Mouse (Mus musculus) embryonic facial prominence, embryonic 14.5 days (tissue): Measurements from ENCODE around the gene Zscan10. TPM values are rescaled to one million over a fixed set of nuclear protein-coding genes. Genes with fewer than 3 reads are reported as not detected.
A peak's percentile ranks its signal among the peaks of the same experiment; 100 is the strongest.

Experiments used
- ATAC-seq: fragments of 200-750 bp; cut with Nextera tagmentation; 2 replicates; pipeline ENCODE4 v1.8.0; 2017; ENCODE audit warnings: low read depth, moderate number of reproducible peaks, moderate TSS enrichment
- DNase-seq: peaks from one replicate; pipeline ENCODE4 v3.0.0-alpha.2; 2015; ENCODE audit warnings: low spot score
- H3K27ac ChIP-seq: fragments of 300-500 bp; sonication (generic); replicated peaks from 2 replicates; pipeline ENCODE4 v1.5.1; 2014; ENCODE audit warnings: low read depth, mild to moderate bottlenecking, low read length, moderate library complexity
- H3K27me3 ChIP-seq: fragments of 300-500 bp; sonication (generic); replicated peaks from 2 replicates; pipeline ENCODE4 v1.6.1; 2014; ENCODE audit warnings: low read length; ENCODE audit not compliant: control insufficient read depth, insufficient read depth
- H3K36me3 ChIP-seq: fragments of 300-500 bp; sonication (generic); 2 replicates; pipeline ENCODE4 v1.6.1; 2014; ENCODE audit warnings: low read length, mixed read lengths; ENCODE audit not compliant: control insufficient read depth, insufficient read depth
- H3K4me1 ChIP-seq: fragments of 300-500 bp; sonication (generic); 2 replicates; pipeline ENCODE4 v1.6.1; 2014; ENCODE audit warnings: antibody characterized with exemption, low read length; ENCODE audit not compliant: control insufficient read depth, insufficient read depth
- H3K4me2 ChIP-seq: fragments of 300-500 bp; sonication (generic); 2 replicates; pipeline ENCODE4 v1.6.1; 2014; ENCODE audit warnings: low read depth, mild to moderate bottlenecking, low read length, moderate library complexity, mixed read lengths
- H3K4me3 ChIP-seq: fragments of 300-500 bp; sonication (generic); 2 replicates; pipeline ENCODE4 v1.5.1; 2014; ENCODE audit warnings: low read depth, mild to moderate bottlenecking, low read length
- H3K9ac ChIP-seq: fragments of 300-500 bp; sonication (generic); 2 replicates; pipeline ENCODE4 v1.6.1; 2014; ENCODE audit warnings: low read depth, mild to moderate bottlenecking, low read length, moderate library complexity, mixed read lengths
- H3K9me3 ChIP-seq: fragments of 300-500 bp; sonication (generic); 2 replicates; pipeline ENCODE4 v1.6.1; 2016; ENCODE audit warnings: low read length; ENCODE audit not compliant: control insufficient read depth
- WGBS: fragments of 180-500 bp; shearing (Covaris S2); extraction: QIAGEN DNeasy Blood & Tissue Kit; methylation state at CpG from one replicate; pipeline ENCODE4 v1.1.7; 2014; 5-methylcytosine and 5-hydroxymethylcytosine counted together
- polyA plus RNA-seq: library from polyadenylated mRNA; unstranded; fragments of >200 nt; fragmentation: Nextera tagmentation; extraction: Ambion mirVana; gene quantifications from 2 replicates; pipeline ENCODE4 v1.2.1, GENCODE M21; 2014

The Zscan10 gene
- polyA plus RNA-seq, 1 experiment from 2014 or later: 0.14 TPM

DNA sequence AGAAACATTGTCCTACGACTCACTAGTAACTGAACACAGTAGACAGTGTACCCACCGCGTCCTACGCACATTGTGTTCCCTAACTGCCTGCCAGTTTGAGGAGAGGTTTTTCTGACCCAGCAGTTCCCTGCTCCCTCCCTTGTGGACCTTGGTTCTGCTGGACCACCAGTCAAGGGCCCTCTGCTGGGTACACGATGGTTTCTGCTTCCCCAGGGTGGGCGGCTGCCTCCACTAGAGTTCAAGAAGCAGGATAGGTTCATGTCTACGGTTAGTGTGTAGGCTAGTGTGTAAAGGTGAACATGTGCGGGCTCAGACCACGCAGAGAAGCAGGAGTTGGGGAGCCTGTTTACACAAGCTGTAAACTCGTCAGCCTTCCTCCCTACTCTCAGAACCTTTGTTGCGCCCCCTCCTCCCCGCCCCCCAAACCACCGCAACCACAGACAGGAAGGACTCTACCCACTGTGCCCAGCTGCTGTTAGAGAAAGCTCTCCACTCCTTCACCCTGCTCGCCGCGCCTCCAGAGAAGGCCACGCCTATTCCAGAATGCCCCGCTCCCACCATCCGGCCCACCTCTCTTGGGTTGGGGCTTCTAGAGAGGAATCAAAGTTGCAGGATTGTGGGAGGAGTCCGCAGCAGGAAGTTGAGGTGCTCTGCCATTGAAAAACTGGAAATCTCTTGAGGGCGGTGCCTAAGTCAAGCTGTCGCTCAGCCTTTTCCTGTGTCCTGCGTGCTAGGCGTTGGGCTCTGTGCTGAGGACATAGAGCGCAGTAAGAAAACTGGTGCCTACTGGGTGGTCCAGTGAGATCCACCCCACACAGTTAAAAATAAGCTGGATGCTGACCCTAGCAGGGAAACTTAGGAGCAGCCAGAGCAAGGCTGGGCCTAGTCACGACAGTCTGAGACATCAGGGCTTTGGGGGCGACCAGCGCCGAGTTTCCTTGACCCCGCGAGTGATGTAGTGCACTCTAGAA lies 1.8 kb upstream of the Zscan10 start, which contains the start of gene Zfp13:
TSS of gene Zfp13 (minus strand) at position 906 of the 971 bp plus-strand sequence.
- H3K4me3 ChIP-seq: peak within 1 kb of the TSS; percentile 34
- H3K36me3 ChIP-seq: no peaks in the 10 kb centered on the region
- WGBS: 7% methylated on average over 30 of the region's 31 CpGs
- DNase-seq (peak; percentile 98), ATAC-seq (peak; percentile 98)
- no peaks in the 10 kb centered on the region; the same call in 1 of the 2 replicates for H3K4me1 ChIP-seq
- H3K9me3 ChIP-seq: no peaks in the 10 kb centered on the region
- H3K4me2 ChIP-seq: peak within 1 kb of the TSS; percentile 61
- peak within 1 kb of the TSS; percentile 82 for H3K27ac ChIP-seq
- no peaks in the 10 kb centered on the region for H3K27me3 ChIP-seq
- H3K9ac ChIP-seq: peak within 1 kb of the TSS; percentile 59

DNA sequence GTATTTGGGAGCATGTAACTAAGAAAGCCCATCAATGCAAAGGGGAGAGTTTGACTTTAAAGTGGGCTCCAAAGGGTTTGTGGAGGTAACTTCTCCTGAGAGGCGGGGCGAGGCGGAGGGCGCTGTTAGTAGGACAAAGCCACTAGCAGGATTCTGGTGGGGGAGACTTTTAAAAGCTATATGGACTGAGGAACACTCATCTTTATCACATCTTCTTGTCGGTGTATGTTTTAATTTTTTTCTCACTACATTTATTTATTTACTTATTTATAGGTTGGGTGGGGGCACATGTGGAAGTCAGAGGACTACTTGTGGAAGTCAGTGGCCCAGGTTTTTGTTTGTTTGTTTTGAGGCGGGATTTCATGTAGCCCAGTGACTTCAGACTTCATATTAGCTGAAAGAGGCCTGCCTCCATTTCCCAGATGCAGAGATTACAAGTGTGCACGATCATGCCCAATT lies 1.0 kb upstream of the Zscan10 start:
- 46% methylated on average over 7 of the region's 7 CpGs for WGBS

DNA sequence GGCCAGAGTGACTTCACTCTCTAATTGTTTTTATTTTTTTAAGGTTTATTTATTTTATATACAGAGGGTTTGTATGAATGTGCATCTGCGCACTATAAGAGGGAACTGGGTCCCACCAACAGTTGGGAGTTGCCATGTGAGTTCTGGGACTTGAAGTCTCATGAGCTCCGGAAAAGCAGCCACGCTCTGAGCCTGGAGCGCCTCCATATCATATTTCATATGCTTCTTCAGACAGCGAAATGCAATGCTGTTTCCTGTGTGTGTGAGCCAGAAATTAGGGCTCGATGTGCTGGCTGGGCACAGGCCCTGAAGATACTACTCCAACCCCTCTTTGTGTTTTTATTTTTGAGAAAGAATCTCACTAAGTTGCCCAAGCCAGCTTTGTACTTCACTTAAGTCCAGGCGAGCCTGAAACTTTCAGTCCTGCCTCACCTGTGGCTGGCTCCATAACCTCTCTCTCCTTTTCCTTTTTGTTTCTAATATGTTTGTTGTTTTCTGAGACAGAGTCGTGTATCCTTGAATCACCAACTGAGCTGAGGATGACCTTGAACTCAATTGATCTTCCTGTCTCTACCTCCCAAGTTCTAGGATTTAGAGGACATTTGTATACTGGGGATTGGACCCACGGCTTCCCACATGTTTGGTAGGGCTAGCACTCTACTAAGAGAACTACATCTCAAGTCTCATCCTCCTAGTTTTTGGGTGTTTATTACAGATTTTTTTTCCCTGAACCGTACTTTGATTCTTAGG lies 1.4 kb downstream of the Zscan10 start:
- Histone ChIP-seq H3K27ac (no peak overlapping the region), H3K9ac (no peak overlapping the region), H3K27me3 (no peaks in the 10 kb centered on the region), H3K36me3 (no peaks in the 10 kb centered on the region), H3K9me3 (no peaks in the 10 kb centered on the region), H3K4me2 (no peak overlapping the region), H3K4me1 (no peaks in the 10 kb centered on the region; the same call in 1 of the 2 replicates), H3K4me3 (no peak overlapping the region)
- DNase-seq (peak; percentile 68), ATAC-seq (no peak)
- WGBS: 26% methylated on average over 10 of the region's 10 CpGs

More for the DNA sequence above, 1.0 kb upstream of the Zscan10 start:
- Histone ChIP-seq H3K9me3 (no peaks in the 10 kb centered on the region), H3K27me3 (no peaks in the 10 kb centered on the region), H3K27ac (peak overlapping the region; percentile 82), H3K4me1 (no peaks in the 10 kb centered on the region; the same call in 1 of the 2 replicates), H3K4me2 (peak overlapping the region; percentile 61), H3K36me3 (no peaks in the 10 kb centered on the region), H3K9ac (peak overlapping the region; percentile 58), H3K4me3 (peak overlapping the region; percentile 34)
- ATAC-seq: no peak
- no peak for DNase-seq

DNA sequence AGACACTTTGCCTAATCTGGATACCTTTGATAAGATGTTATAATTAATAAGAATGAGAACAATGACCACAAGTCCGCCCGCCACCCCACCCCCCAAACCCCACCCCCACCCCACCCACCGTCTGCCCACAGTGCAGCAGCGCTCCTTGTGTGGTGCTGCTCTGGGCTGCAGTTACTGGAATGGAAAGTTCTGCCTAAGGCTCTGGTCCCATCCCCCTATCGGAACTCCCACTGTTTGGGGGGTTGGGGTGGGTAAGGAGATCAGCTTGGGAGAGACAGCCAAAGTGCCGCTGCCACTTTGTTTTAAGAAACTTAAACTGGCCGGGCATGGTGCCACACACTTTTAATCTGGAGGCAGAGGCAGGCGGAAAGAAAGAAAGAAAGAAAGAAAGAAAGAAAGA lies 2.4 kb downstream of the Zscan10 start:
- Histone ChIP-seq H3K4me2 (no peak overlapping the region), H3K27ac (no peak overlapping the region), H3K4me3 (no peak overlapping the region), H3K36me3 (no peaks in the 10 kb centered on the region), H3K27me3 (no peaks in the 10 kb centered on the region), H3K4me1 (no peaks in the 10 kb centered on the region; the same call in 1 of the 2 replicates), H3K9ac (no peak overlapping the region), H3K9me3 (no peaks in the 10 kb centered on the region)
- ATAC-seq: no peak
- 25% methylated on average over 8 of the region's 8 CpGs for WGBS
- DNase-seq: peak; percentile 32

DNA sequence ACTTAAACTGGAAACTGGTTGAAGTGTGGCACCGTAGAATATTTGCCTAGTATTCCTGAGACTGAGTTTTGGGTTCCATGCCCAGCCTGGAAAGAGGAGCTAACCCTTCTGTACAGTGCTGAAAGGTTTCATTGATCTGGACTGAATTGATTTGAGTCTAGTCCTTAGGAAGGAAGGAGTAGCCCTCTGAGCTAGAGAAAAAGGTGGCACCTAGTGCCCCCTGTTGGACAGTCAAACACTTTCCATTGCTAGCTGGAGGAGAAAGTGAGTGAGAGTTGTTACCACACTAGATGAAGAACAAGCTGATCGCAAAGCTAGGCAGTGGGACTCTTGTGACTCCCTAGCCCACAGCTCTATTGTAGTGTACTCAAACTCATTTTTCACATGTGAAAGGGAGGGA lies 2.9 kb downstream of the Zscan10 start:
- Histone ChIP-seq H3K9ac (no peak overlapping the region), H3K27ac (no peak overlapping the region), H3K27me3 (no peaks in the 10 kb centered on the region), H3K36me3 (no peaks in the 10 kb centered on the region), H3K4me3 (no peak overlapping the region), H3K9me3 (no peaks in the 10 kb centered on the region), H3K4me1 (no peaks in the 10 kb centered on the region; the same call in 1 of the 2 replicates), H3K4me2 (no peak overlapping the region)
- ATAC-seq (no peak), DNase-seq (peak; percentile 41)
- WGBS: 60% methylated on average over 2 of the region's 2 CpGs

DNA sequence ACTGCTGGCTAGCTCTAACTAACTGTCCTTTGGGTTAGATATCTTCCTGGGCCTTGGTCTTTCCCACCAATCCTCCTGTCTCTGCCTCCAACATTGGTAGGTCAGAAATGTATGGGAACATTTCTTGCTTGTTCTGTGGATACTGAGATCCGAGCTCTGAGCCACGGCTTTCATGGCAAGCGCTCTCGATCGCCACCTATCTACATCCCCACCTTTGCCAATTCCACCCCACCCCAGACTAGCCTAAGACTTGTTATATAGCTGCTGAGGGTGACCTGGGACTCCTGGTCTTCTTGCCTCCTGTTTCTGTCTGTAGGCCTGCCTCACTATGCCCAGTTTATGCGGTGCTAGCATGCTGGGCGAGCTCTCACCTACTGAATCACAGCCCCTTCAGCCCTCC lies 3.7 kb downstream of the Zscan10 start:
- Histone ChIP-seq H3K4me2 (no peak overlapping the region), H3K36me3 (no peaks in the 10 kb centered on the region), H3K27ac (no peak overlapping the region), H3K27me3 (no peaks in the 10 kb centered on the region), H3K4me3 (no peak overlapping the region), H3K9ac (no peak overlapping the region), H3K4me1 (no peaks in the 10 kb centered on the region; the same call in 1 of the 2 replicates), H3K9me3 (no peaks in the 10 kb centered on the region)
- WGBS: 81% methylated on average over 7 of the region's 7 CpGs
- no peak for DNase-seq
- no peak for ATAC-seq

DNA sequence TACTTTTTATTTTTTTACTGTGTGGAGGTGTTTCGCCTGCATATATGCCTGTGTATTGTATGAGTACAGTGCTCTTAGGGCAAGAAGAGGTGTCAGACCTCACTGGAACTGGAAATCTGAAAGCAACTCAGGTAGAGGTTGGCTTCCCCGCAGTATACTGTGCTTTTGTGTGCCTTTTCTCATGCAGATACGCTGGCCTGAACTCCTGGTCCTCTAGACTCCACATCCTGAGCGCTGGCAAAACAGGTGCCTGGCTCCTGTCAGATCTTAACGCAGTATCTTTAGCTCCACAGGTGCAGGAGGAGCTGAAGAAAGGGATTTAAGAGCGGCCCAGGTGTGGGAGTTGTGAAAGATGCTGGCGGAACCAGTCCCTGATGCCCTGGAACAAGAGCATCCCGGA lies 4.6 kb downstream of the Zscan10 start:
- H3K4me3 ChIP-seq: no peak overlapping the region
- WGBS: 78% methylated on average over 8 of the region's 8 CpGs
- no peaks in the 10 kb centered on the region for H3K36me3 ChIP-seq
- no peaks in the 10 kb centered on the region for H3K27me3 ChIP-seq
- no peak overlapping the region for H3K9ac ChIP-seq
- ATAC-seq: no peak
- H3K9me3 ChIP-seq: no peaks in the 10 kb centered on the region
- H3K4me2 ChIP-seq: no peak overlapping the region
- H3K27ac ChIP-seq: no peak overlapping the region
- H3K4me1 ChIP-seq: no peaks in the 10 kb centered on the region; the same call in 1 of the 2 replicates
- DNase-seq: no peak

DNA sequence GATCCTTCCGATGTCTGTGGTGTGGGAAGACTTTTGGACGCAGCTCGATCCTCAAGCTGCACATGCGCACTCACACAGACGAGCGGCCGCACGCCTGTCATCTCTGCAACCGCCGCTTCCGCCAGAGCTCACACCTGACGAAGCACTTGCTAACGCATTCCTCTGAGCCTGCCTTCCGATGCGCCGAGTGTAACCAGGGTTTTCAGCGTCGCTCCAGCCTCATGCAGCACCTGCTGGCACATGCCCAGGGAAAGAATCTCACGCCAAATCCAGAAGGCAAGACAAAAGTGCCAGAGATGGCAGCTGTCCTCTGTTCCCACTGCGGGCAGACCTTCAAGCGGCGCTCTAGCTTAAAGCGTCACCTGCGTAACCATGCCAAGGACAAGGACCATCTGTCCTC lies 9.0 kb downstream of the Zscan10 start:
- H3K27me3 ChIP-seq: no peaks in the 10 kb centered on the region
- WGBS: 93% methylated on average over 24 of the region's 24 CpGs
- no peaks in the 10 kb centered on the region for H3K9me3 ChIP-seq
- ATAC-seq: no peak
- H3K9ac ChIP-seq: no peak overlapping the region
- no peaks in the 10 kb centered on the region for H3K36me3 ChIP-seq
- H3K4me1 ChIP-seq: no peaks in the 10 kb centered on the region
- H3K4me2 ChIP-seq: no peak overlapping the region
- no peak overlapping the region for H3K27ac ChIP-seq
- H3K4me3 ChIP-seq: no peak overlapping the region
- DNase-seq: no peak
